Mouse (Mus musculus) spleen, adult 2 months (tissue): Measurements from ENCODE around the gene Rubcn.

Source experiments
- CTCF ChIP-seq: fragments of 200-500 bp; IDR thresholded peaks from 2 replicates; pipeline ENCODE4 v1.5.1; 2011; ENCODE audit warnings: mild to moderate bottlenecking, inconsistent platforms; ENCODE audit not compliant: insufficient read depth, insufficient read length, insufficient replicate concordance; ENCODE audit errors: extremely low read depth
- POLR2A ChIP-seq: fragments of 200-500 bp; IDR thresholded peaks from 2 replicates; pipeline ENCODE4 v1.6.1; 2011; ENCODE audit warnings: low read depth, low read length, inconsistent platforms

GRCm38 (mm10) chr16:32823487-32823886, 54.1 kb downstream of the Rubcn start:
- TF ChIP-seq CTCF, result no peak
- no peak for TF ChIP-seq POLR2A
